Mouse (Mus musculus) spleen, postnatal 14 days (tissue): Measurements from ENCODE around the gene Ctcf.

Experiments
- DNase-seq, 2 experiments: peaks; one replicate each; pipeline ENCODE4 v3.0.0; 2021 to 2022; ENCODE audit warnings: low spot score in 2 of 2

Gene Ctcf

GRCm38 (mm10) chr8:105617451-105618278 lies 18.7 kb upstream of the Ctcf start:
- DNase-seq, result no peak

DNA sequence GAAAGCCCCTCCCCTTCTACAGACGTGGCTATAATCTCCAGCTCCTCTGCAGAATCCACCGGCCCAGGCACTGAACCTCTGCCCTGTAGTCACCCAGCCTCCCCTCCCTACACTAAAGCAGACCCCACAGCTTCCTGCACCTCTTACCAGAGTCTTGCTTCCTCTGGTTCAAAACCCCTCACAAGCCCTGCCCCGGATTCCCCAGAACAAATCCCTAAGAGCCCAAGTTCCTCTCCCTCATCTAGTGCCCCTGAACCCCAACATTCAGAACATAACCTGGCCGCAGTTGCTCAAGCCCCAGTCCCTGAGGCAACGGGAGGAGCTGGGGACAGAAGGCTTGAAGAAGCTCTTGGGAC lies 18.1 kb upstream of the Ctcf start:
- no peak for DNase-seq

GRCm38 (mm10) chr8:105618892-105619591 lies 17.3 kb upstream of the Ctcf start:
- no peak for DNase-seq

- no peak for DNase-seq
Measured at GRCm38 (mm10) chr8:105620211-105620610, 16.2 kb upstream of the Ctcf start.

- no peak for DNase-seq
Measured at GRCm38 (mm10) chr8:105620946-105621720, 15.2 kb upstream of the Ctcf start.

DNA sequence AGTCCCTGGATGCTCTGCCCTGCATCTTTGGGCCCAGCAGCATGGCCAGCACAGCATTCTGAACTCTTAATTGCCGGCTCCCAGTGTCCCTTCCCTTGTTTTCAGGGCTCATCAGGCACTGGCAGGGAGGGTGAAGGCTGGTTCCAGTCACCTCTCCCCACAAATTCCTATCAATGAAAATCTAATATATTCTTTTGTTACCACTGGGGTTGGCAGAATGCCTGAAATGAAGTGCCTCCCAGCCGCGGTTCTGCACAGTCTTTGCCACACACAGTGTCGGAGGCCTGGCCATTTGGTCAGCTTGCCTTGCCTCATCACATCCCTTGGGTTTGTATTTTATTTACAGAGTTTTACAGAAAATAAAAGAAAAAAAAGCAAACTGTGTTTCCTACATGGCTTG lies 14.5 kb upstream of the Ctcf start:
- DNase-seq, result no peak

DNA sequence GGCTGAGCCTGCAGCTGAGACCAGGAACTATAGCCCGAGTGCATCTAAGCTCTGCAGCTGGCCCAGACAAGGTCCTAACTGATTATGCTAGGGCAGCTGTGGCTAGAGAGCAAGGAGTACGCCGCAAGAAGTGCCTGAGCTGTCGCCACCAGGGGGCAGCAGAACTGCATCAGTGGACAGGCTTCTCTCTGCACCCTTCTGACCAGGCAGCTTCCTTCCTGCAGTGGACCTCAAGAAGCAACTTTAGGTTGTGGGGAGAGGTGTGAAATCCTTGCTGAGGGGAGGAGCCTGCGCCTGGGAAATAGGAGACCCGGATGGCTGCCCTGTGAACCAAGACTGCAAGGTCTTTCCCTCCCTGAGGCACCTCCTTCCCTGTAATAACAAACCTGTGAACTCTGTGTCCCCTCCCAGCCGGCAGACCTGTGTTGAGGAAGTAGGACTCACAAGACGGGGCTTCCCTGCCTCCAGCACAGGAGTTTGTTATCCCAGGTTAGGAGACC lies 13.9 kb upstream of the Ctcf start:
- peak; percentile 93 to 96 for DNase-seq

GRCm38 (mm10) chr8:105623118-105623517 lies 13.2 kb upstream of the Ctcf start:
- peak; percentile 51 to 62 for DNase-seq

DNA sequence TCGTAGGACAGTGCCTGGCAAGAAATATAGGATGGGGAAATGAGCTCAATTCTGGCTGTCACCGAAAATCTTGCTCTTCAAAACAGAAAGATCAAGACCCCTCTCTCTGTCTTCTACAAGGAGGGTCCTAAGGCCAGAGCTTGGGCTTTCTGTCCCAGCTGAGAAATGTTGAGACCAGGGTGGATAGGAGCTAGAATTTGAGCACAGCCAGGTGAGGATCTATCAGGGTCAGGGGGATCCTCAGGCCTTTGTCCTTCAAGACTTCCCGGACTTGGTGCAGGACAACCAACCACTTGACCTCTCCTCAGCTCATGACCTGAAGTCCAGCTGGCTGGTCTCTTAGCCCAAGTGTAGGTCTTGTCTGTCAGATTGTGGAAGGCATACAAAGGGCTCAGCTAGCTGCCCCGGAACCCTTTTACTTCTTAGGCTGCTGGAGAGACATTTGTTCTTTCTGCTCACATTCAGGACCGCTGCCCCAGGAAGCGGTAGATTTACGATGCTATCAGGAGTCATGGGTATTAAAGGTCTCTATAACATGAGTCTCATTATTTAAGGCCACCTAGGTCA lies 12.6 kb upstream of the Ctcf start:
- DNase-seq, result no peak

GRCm38 (mm10) chr8:105624401-105624800 lies 12.0 kb upstream of the Ctcf start:
- no peak for DNase-seq

GRCm38 (mm10) chr8:105624831-105625230 lies 11.5 kb upstream of the Ctcf start:
- no peak for DNase-seq

DNA sequence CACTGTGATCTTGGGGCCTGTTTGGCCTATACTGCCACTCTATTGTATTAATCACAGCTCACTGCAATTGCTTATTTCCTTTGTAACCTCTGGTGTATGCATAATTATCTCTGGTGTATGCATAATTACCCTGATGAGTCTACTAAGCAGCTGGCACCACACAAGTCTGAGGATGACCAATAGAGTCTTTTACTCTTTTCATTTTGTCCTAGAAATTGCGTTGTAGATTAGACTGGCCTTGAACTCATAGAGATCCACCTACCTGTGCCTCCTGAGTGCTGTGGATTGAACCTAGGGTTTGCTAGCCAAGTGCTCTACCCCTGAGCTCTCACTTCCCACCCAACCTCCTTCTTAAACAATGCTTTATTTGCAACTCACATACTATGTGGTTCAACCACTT lies 10.3 kb upstream of the Ctcf start:
- DNase-seq, result no peak

- DNase-seq, result no peak
Measured at GRCm38 (mm10) chr8:105629337-105629736, 7.0 kb upstream of the Ctcf start.

GRCm38 (mm10) chr8:105634771-105635458 lies 1.5 kb upstream of the Ctcf start:
- no peak for DNase-seq

DNA sequence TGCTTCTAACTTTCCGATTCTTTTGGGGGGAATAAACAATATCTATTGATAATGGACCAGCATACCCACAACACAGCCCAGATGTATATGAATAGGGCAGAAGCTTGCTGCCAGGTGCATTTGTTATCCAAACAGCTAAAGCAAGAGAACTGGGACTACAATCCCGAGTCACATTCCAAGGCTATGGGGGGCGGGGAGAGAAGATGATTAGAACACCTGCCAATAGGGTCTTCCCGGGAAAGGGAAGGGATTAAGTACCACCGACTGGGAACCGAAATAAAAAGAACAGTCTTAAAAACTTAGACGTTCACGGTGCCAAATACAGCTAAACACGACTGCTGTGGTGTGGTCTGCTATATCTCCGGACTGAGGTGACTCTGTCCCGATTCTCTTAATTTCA lies 887 bp upstream of the Ctcf start:
- no peak for DNase-seq

DNA sequence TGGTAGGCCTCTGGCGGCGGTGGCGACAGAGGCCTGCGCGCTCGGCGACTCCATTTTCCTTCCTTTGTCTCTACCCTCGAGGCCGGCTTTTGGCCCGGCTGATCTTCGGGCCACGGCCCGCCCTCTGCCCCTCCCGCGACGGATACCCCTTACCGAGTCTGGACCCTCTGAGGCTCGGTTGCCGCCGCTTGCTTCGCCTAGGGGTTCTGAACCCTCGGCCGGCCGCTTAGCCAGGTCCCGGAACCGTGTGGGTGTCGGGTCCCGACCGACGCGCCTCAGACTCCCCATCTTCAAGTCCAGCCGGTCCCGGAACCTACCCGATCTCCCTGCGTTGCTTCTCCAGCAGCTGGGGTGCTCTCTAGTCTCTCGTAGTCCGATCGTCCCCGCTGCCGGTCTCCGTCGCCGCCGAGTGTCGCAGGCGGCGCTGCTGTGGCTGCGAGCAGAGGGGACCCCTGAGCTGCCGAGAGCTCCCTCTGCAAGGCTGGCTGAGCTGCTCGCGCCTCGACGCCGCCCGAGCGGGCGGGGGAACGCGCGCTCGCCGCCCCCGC lies 669 bp downstream of the Ctcf start, which contains the start of gene Agrp:
Agrp (minus strand) TSS at position 431 of the 548 bp plus-strand sequence.
- DNase-seq, result peak in 1 of 2 experiments; percentile 57

DNA sequence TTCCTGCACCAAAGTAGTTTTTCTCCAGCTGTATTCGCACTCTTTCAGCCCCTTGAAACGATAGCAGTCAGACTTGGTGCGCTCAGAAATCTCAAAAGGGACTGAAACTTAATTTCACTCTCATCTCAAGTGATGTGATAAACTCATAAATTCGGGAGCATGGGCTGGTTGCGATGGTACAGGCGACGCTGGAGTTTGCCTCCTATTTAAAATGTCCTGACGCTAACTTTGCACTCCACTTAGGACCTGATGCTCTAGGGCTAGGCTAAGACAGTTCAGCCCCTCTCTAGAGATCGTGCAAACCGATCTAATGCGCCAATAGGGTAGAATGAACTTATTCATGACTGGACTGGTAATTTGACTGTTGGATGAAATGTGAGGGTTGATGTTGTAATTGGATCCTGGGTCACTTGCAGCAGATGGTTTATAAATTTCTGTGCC lies 1.3 kb downstream of the Ctcf start:
- DNase-seq, result no peak

- DNase-seq, result no peak
Measured at GRCm38 (mm10) chr8:105638510-105638909, 2.1 kb downstream of the Ctcf start.

GRCm38 (mm10) chr8:105639835-105640234 lies 3.5 kb downstream of the Ctcf start:
- DNase-seq, result no peak

DNA sequence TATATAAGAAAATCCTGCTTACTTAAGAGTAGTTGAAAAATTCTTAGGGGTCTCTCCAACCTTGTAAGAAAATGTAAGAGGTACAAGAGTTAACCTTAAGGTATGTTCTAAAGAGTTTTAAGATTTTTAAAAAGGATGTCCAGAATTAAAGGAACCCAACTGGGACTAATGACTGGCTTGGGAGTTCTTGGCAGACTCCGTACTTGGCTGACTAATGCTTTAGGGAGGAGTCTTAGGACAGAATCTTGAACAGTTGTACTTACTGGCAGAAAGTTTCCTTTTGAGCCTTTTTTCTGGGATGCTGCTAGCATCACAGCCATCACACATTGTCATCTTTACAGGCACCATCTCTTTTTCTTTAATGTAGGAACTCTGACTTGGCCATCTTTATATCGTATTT lies 4.1 kb downstream of the Ctcf start:
- no peak for DNase-seq

DNA sequence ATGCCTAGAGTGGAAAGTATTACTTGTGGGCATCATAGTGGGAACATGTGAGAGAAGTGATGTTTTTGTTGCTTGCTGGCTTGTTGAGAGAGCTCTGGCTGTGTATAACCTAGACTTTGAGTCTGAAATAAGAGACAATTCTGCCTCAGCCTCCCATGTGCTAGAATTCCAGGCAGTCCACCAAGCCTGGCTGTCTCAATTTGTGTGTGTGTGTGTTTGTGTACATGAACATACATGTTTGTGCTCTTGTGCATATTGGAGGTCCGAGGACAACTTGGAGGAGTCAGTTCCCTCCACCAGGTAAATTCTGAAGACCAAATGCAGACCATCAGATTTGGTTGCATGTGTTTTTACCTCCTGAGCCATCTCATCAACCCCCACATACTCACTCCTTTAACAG lies 8.8 kb downstream of the Ctcf start:
- DNase-seq, result no peak
